Mouse (Mus musculus) spleen, adult 2 months (tissue): Measurements from ENCODE around the gene Taok3.

ENCODE experiments used
- CTCF ChIP-seq: fragments of 200-500 bp; IDR thresholded peaks from 2 replicates; pipeline ENCODE4 v1.5.1; 2011; ENCODE audit warnings: mild to moderate bottlenecking, inconsistent platforms; ENCODE audit not compliant: insufficient read depth, insufficient read length, insufficient replicate concordance; ENCODE audit errors: extremely low read depth
- POLR2A ChIP-seq: fragments of 200-500 bp; IDR thresholded peaks from 2 replicates; pipeline ENCODE4 v1.6.1; 2011; ENCODE audit warnings: low read depth, low read length, inconsistent platforms

- TF ChIP-seq CTCF (no peak), POLR2A (no peak)
Measured at GRCm38 (mm10) chr5:117108292-117108691, 11.6 kb upstream of the Taok3 start.
